Mouse (Mus musculus) thymus, adult 2 months (tissue): ENCODE results near the gene Rsph14.

Experiments
- CTCF ChIP-seq: fragments of 200-500 bp; IDR thresholded peaks from 2 replicates; pipeline ENCODE4 v1.5.1; 2012; ENCODE audit warnings: mild to moderate bottlenecking, control low read depth, low read length, moderate library complexity, borderline replicate concordance; ENCODE audit not compliant: control insufficient read depth, poor library complexity, insufficient read depth; ENCODE audit errors: extremely low read depth
- POLR2A ChIP-seq: fragments of 200-500 bp; IDR thresholded peaks from 2 replicates; pipeline ENCODE4 v1.6.1; 2012; ENCODE audit warnings: mild to moderate bottlenecking, low read length, control low read depth, moderate library complexity; ENCODE audit not compliant: control insufficient read depth, poor library complexity, insufficient read depth; ENCODE audit errors: extremely low read depth

DNA sequence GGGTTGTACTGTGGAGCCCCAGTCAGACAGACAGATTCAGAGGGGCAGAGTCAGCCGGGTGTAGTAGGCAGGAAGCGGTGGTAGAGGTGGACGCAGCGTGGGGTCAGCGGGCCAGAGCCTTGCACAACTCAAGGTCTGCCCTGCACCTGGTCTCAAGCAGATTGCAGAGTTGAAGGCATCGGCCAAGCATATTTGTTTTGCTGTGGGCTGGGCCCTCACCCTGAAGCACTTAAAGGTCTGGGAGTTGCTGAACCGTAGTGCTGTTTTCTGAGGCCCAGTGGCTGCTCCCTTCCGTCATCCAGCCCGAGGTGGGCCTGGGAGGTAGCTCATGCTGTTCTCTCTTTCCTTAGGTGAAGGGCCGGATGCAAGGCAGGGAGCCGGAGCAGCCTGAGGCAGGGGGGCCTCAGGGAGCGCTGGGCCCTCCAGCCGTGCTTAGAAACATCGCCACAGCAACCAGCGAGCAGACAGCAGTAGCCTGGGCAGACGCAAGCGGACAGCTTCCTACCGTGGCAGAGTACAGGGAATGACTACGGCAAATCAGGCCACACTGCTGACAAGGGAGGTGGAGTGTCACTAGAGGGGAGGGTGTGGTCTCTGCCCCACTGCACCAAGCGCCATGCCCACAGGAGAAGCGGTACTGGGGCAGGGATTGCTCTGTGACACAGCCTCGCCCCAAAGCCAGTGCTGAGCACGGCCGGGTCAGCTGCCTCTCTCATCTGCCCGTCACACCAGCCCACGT is 41.6 kb downstream of the Rsph14 start:
- TF ChIP-seq CTCF, result no peak
- no peak for TF ChIP-seq POLR2A
